Mouse (Mus musculus): ENCODE data around the gene Mrpl42.

Gene Mrpl42

DNA sequence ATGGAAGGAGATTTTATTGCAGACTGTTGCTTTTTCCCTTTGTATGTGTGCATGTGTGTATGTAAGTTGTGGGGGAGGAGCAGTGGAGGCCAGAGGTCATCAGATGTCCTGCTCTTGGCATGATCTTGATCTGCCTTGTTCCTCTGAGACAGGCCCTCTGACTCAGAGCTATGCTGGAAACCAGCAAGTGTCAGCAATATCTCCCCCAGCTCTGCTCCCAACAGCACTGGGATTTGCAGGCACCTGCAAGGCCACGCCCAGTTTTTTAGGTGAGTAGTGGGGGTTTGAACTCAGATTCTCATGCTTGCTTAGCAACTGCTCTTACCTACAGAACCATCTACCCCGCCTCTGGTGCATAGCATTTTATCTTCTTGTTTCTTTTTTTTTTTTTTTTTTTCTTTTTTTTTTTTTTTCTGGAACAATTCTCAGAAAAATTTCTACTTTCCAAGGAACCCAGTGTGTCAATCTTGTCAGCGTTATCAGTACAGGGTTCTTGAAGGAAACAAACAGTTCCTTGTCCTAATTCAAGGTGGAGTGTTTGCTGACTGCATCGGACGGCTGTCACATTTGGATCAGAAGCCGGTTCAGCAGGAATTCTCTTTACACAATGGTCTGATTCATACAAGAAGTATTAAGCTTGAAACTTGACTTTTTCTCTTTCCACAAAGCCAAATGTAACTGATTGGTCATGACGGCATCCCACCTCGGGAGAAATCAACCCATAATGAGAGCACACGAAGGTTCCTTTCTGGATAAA, 43.5 kb downstream of the Mrpl42 start:
- no peak for DNase-seq (ENCODE audit: low spot score)

GRCm38 (mm10) chr10:95457367-95458049, 44.2 kb downstream of the Mrpl42 start:
- no peak for DNase-seq (ENCODE audit: low spot score)

DNA sequence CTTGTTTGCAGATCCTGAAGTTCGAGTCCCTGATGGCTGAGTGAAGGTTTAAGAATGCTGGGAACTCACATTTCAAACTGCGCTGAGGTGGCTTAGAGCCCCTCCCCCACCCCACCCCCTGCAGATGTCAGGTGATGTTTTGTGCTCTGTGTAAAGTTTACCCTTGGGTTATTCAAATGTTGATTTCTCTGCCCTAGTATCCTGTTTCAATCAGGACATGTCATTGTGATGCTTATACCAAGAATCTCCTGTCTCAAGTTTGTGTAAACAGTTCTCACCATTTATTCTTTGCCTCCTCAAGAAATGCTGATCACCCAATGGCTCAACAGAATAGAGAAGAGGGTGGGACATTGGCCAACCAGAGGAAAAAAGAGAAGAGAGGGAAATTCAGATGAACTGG, 45.6 kb downstream of the Mrpl42 start:
- no peak for DNase-seq (ENCODE audit: low spot score)

DNA sequence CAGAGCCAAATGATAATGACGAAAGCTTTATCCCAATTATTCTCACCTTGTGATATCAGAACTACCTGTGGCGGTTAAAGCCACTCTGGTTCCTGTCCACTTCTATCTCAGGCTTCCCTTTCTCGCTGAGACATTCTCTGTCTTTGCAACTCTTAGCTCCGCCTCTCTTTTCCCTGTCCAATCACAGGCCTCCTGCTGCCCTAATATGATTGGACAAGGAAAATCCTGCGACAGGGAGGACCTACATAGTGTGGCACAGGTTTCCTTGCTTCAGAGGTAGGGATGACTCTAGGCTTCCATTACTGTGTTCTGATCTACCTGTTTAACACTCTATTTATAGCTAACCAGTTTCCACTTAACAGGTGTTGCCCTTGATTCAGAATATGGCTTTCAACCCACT, 48.5 kb downstream of the Mrpl42 start:
- no peak for DNase-seq (ENCODE audit: low spot score)

GRCm38 (mm10) chr10:95449033-95449432, 52.7 kb downstream of the Mrpl42 start:
- no peak for DNase-seq (ENCODE audit: low spot score)

GRCm38 (mm10) chr10:95447954-95448353, 53.8 kb downstream of the Mrpl42 start:
- no peak for DNase-seq (ENCODE audit: low spot score)

DNA sequence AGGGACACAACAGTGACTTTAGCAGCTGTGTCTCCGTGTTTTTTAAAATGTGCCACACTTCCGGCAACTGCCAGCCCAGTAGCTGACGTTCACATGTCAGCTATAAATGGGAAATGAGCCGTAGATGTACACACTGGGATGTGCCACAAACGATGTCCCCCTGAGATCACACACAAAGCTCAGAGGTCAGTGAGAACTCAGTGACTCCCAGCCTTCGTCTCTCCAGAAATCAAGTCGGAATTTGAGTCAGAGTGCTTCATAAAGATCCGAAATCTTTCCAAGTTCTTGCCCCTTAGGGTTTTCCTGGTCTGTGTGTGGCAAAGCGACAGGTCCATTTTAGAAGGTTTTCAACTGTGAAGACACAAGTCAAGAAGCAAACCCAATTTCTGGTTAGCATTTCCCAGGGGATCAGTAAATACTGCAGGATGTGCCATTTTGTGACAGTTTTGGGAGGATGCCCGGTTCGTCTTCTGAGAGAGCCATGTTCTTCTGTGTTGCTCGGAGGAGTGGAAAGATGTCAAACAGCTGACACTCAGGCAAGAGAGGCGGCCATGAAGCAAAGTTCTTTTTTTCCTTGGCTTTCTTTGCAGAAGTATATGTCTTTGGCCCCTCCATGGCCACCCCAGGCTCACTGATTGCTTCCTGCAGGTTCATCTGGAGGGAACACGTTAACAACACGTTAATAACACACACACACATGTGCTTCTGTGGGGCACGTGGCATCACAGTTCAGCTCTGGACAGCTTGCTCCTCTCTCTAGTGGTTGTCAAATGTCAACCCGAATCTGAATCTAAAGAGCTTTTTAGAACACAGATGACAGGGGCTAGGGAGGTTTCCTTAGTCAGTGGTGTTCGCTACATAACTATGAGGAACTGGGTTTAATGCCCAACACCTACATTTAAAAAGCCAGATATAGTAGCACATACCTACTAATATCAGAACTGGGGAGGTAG, 56.4 kb downstream of the Mrpl42 start:
- DNase-seq (ENCODE audit: low spot score): no peak

- no peak for DNase-seq (ENCODE audit: low spot score)
Measured at GRCm38 (mm10) chr10:95442334-95442733, 59.4 kb downstream of the Mrpl42 start.

GRCm38 (mm10) chr10:95440566-95440965, 61.2 kb downstream of the Mrpl42 start:
- DNase-seq (ENCODE audit: low spot score): no peak

DNA sequence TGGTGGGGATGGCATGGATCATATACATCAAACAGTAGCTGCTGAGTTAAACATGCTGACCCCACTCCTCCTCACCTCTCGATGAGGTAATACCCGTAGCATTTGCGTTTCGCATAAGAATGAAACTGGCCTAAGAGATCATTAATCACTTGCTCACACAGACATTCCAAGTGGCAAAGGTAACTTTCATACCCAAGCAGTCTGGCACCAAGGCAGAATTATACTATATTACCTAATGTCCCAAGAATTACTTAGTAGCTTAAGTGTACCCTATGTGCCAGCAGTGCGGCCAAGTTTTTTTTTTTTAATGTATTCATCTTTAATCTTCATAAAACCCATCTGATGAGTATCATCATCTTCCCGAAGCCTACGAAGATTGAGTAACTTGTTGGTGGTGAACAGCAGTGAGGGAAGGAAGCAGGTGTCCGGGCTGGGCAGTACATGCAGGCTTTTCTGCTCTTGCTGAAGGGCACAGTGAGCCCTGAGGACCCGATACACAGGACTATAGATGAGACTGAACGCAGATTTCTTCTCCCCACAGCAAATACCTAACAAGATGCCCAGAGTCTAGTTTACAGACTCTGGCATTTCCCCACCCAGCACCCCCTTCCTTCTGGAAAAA, 61.9 kb downstream of the Mrpl42 start:
- DNase-seq (ENCODE audit: low spot score): no peak

DNA sequence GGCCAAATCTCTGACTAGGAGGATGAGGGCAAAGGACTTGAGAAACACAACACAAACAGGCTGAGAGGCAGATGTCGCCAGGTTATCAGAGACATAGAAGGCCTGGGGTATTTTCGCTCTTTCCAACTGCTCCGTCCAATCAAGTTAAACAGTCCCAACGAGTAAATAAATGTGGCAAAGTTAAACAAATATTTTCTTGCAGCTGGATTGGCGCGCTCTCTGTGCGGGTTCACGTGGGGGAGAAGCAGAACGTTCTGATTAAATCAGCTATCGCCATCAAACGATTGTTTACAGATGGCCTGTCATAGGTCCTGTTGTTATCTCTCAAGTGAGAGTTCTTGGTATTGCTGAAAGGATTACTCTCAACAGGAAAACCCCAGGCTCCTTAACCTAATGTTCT, 62.8 kb downstream of the Mrpl42 start:
- DNase-seq (ENCODE audit: low spot score): no peak

Data from ovary, adult 18-20 months (tissue).